Mouse (Mus musculus): ENCODE measurements around the gene Actr3.

DNA sequence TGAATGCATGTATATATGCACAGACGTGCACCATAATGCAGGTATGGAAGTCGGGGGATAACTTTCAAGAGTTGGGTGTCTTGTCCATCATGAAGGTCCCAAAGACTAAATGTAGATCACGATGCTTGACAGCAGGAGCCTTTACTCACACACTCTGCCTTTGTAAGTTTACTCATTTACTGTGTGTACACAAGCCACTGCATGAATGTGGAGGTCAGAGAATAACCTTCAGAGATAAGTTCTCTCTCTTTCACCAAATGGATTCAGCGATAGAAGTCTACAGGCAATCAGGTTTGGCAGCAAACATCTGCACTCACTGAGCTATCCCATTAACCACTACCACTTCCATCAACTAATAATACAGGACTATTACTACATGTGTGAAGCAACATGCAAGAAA, 16.8 kb downstream of the Actr3 start:
- TF ChIP-seq CTCF (IDR thresholded peaks at IDR 0.05; ENCODE audit: low read depth) = no peak
- TF ChIP-seq EP300 (IDR thresholded peaks at IDR 0.05; ENCODE audit: low read depth) = no peak

Measured in liver, embryonic 14.5 days (tissue).